Comparison of ENCODE assay signal across 10 mouse cellular contexts in the genomic region with DNA sequence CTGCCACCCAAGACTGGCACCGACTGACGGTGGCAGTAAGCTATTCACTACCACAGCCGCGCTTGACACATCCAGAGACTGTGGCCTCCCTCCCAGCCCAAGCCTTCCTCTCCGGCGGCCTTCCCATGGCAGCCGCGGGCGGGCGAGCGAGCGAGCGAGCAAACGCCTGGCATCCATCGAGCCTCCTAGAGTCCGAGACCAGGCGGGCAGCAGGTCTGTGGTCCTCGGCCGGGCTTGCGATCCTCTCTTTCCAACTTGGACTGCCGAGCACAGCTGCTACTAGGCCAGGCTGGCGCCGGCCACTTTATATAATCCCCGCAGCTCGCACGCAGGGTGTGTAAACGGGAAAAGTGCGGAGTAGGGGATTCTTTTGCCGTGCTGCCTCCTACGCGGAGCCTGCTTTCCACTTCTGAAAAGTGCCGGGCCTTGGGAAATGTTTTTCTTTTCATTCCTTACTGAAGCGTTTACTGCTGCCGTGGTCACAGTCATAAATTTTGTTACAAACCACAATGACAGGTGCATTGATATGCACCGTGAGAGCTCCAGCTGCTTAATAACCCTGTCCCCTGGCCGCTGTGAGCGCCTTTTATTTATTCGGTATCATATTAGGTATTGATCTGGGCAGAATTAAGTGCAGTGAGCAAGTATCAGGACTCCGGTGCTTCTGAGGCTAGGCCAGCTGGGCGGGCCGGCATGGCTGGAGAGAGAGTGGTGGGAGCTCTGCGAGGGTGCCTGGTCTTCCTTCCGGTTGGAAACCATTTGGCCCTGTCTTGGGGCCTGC. TPM values are rescaled to one million over a fixed set of nuclear protein-coding genes. Genes with fewer than 3 reads are reported as not detected.
DNase-seq lines count a peak whose midpoint lies in the region; ATAC-seq lines count a peak whose summit lies in the region.
"Had no signal": no experiment of that assay in that cellular context is flagged by ENCODE, and none has a peak within 500 bp of the region (broad histone marks: within the 10 kb centered on the region; RNA-seq: fewer than 3 reads in every experiment).

No protein-coding gene starts in this region.

- no peaks in the 10 kb centered on the region for H3K9me3 ChIP-seq in liver, embryonic 11.5 days (ENCODE audit: control insufficient read depth, low read length)
- H3K9me3 ChIP-seq in hindbrain, embryonic 13.5 days: no peaks in the 10 kb centered on the region

- H3K4me3 ChIP-seq in liver, embryonic 11.5 days (ENCODE audit: low read depth, low read length): peak overlapping the region; percentile 15; the same call in 1 of the 2 replicates
- H3K4me3 ChIP-seq in hindbrain, embryonic 13.5 days: peak overlapping the region; percentile 51

- peak overlapping the region; percentile 37; the same call in 1 of the 2 replicates for H3K4me2 ChIP-seq in liver, embryonic 11.5 days
- H3K4me2 ChIP-seq in hindbrain, embryonic 13.5 days: peak overlapping the region; percentile 83

- no peaks in the 10 kb centered on the region for H3K36me3 ChIP-seq in liver, embryonic 11.5 days (ENCODE audit: control insufficient read depth, insufficient read depth, low read length)
- H3K36me3 ChIP-seq in hindbrain, embryonic 13.5 days: peaks cover 10% of the 10 kb centered on the region; the same call in 1 of the 2 replicates

- H3K4me1 ChIP-seq in liver, embryonic 11.5 days (replicated peaks; ENCODE audit: control insufficient read depth, insufficient read depth, low read length): no peaks in the 10 kb centered on the region; the same call in 1 of the 2 replicates
- H3K4me1 ChIP-seq in hindbrain, embryonic 13.5 days (replicated peaks): peaks cover 42% of the 10 kb centered on the region

- H3K27ac ChIP-seq in liver, embryonic 11.5 days (ENCODE audit: low read depth, low read length): no peak overlapping the region
- H3K27ac ChIP-seq in hindbrain, embryonic 13.5 days: peak overlapping the region; percentile 99

- DNase-seq in liver, embryonic 11.5 days (ENCODE audit: low spot score): no peak
- DNase-seq in liver: no peak
- peak; percentile 70 for DNase-seq in embryo, embryonic 11 days
- DNase-seq in mesoderm, embryonic 11.5 days (ENCODE audit: low read depth, low spot score): peak; percentile 87
- no peak for DNase-seq in left cerebral cortex, postnatal 25 days (ENCODE audit: low spot score in 2 of 2)
- DNase-seq in layer of hippocampus, adult 9-10 months (ENCODE audit: low spot score): no peak
- DNase-seq in frontal cortex, postnatal 36 days (ENCODE audit: low spot score in 2 of 2): no peak
- DNase-seq: cerebellum, adult 18-20 months had no signal

- 3% methylated on average over 43 of the region's 43 CpGs for WGBS in liver, embryonic 11.5 days
- under 1% methylated on average over 43 of the region's 43 CpGs for WGBS in hindbrain, embryonic 13.5 days

- H3K27me3 ChIP-seq in liver, embryonic 11.5 days (replicated peaks; ENCODE audit: control insufficient read depth, insufficient read depth, low read length): peaks cover 98% of the 10 kb centered on the region
- H3K27me3 ChIP-seq in hindbrain, embryonic 13.5 days: peaks cover 89% of the 10 kb centered on the region

- no peak for ATAC-seq in liver, embryonic 11.5 days (replicated peaks; ENCODE audit: low FRiP score)
- ATAC-seq in hindbrain, embryonic 13.5 days (ENCODE audit: low FRiP score): no peak

- no peak overlapping the region for H3K9ac ChIP-seq in liver, embryonic 11.5 days (ENCODE audit: low read depth, low read length)
- H3K9ac ChIP-seq in hindbrain, embryonic 13.5 days: peak overlapping the region; percentile 96

- intact Hi-C loops in left cerebral cortex, postnatal 25 days (cut with DNase I): loop anchor here (10.0 kb wide), 1 partner anchor 684 kb away; no protein-coding TSS in a partner anchor

RNA-seq across cellular contexts. Expression of a gene that starts 14.0 kb away (rescaled TPM):
- not detected in 2 replicates for polyA plus RNA-seq in liver, embryonic 11.5 days (2014; fragmentation: Nextera tagmentation; extraction: Ambion mirVana)
- polyA plus RNA-seq in hindbrain, embryonic 13.5 days (2015; fragmentation: Nextera tagmentation; extraction: Ambion mirVana): 1.3 and 1.5 TPM in 2 replicates
- total RNA-seq in left cerebral cortex, postnatal 25 days (2021): not detected
- total RNA-seq: left cerebral cortex, adult 18-20 months had no signal

RNA-seq across cellular contexts. Expression of a gene that starts 22.3 kb away (rescaled TPM):
- polyA plus RNA-seq in liver, embryonic 11.5 days (2014; fragmentation: Nextera tagmentation; extraction: Ambion mirVana): 0.11 TPM in 1 of 2 replicates, not detected in the other
- polyA plus RNA-seq in hindbrain, embryonic 13.5 days (2015; fragmentation: Nextera tagmentation; extraction: Ambion mirVana): 1.6 and 2.5 TPM in 2 replicates
- total RNA-seq in left cerebral cortex, postnatal 25 days (2021): under 1 TPM in 1 of 2 experiments, not detected in 1; 0.37 TPM
- total RNA-seq: left cerebral cortex, adult 18-20 months had no signal

RNA-seq across cellular contexts. Expression of a gene that starts 28.8 kb away (rescaled TPM):
- 0.14 and 0.18 TPM in 2 replicates for polyA plus RNA-seq in liver, embryonic 11.5 days (2014; fragmentation: Nextera tagmentation; extraction: Ambion mirVana)
- 4.1 and 4.2 TPM in 2 replicates for polyA plus RNA-seq in hindbrain, embryonic 13.5 days (2015; fragmentation: Nextera tagmentation; extraction: Ambion mirVana)
- not detected for total RNA-seq in left cerebral cortex, postnatal 25 days (2021)
- total RNA-seq: left cerebral cortex, adult 18-20 months had no signal

RNA-seq across cellular contexts. Expression of a gene that starts 28.8 kb away (rescaled TPM):
- 0.47 and 0.87 TPM in 2 replicates for polyA plus RNA-seq in liver, embryonic 11.5 days (2014; fragmentation: Nextera tagmentation; extraction: Ambion mirVana)
- polyA plus RNA-seq in hindbrain, embryonic 13.5 days (2015; fragmentation: Nextera tagmentation; extraction: Ambion mirVana): 76.0 and 82.5 TPM in 2 replicates
- not detected for total RNA-seq in left cerebral cortex, postnatal 25 days (2021)
- total RNA-seq: left cerebral cortex, adult 18-20 months had no signal

RNA-seq across cellular contexts. Expression of a gene that starts 36.1 kb away (rescaled TPM):
- 0.82 and 1.2 TPM in 2 replicates for polyA plus RNA-seq in liver, embryonic 11.5 days (2014; fragmentation: Nextera tagmentation; extraction: Ambion mirVana)
- 0.79 and 1.5 TPM in 2 replicates for polyA plus RNA-seq in hindbrain, embryonic 13.5 days (2015; fragmentation: Nextera tagmentation; extraction: Ambion mirVana)
- total RNA-seq in left cerebral cortex, postnatal 25 days (2021): under 1 TPM in 1 of 2 experiments, not detected in 1; 0.14 TPM
- total RNA-seq: left cerebral cortex, adult 18-20 months had no signal

Comparison
In these comparisons a context has a peak if more than half of its experiments do, and no peak if none do; other contexts are left out.
1. DNase-seq: peak in embryo, embryonic 11 days (single experiment) and mesoderm, embryonic 11.5 days (single experiment); none in liver, embryonic 11.5 days (single experiment), liver (single experiment), left cerebral cortex, postnatal 25 days (0 of 2), layer of hippocampus, adult 9-10 months (single experiment) and frontal cortex, postnatal 36 days (0 of 2).